Mouse (Mus musculus): ENCODE results near the gene Olfr270. TPM values are rescaled to one million over a fixed set of nuclear protein-coding genes. Genes with fewer than 3 reads are reported as not detected.

Olfr270 gene
- polyA plus RNA-seq (2017; shearing (Covaris generic)) = not detected

DNA sequence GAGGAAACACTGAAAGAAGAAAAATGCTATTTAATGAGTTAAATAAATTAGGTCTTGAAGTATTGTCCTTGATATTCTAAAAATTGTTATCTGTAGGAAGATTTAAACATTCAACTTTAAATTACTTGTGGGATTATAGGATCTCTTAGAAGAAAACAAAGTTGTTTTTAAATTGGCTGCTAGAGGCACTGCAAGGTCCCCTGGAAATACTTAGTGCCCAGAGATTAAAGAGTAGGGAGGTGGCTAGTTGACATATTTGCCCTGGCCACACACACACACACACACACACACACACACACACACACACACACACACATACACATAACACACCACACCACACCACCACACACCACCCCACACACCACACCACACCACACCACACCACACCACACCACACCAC, at the start of gene Olfr270:
Gene Olfr270, plus strand, starts transcription at position 301 of the 400 bp plus-strand sequence.

DNA sequence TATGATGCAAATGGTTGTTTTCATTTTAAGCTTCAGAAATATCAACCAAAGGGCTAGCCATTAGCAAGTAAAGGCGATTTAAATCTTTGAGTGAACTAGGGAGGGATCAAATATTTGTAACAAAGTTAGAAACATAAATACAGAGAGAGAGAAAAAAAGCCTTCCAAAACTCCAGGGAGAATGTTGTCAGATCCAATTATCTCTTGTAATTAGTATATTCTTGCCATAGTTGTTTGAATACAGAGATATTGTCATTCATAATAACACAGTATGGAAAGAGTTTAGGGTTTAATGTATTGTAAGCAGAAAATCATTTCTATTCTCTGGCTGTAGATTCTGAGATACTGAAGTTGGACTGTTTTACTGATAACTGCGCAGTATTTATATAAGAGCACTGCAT, 45.3 kb upstream of the Olfr270 start, which contains the start of gene Olfr272:
Gene Olfr272, minus strand, starts transcription at position 101 of the 400 bp plus-strand sequence.

DNA sequence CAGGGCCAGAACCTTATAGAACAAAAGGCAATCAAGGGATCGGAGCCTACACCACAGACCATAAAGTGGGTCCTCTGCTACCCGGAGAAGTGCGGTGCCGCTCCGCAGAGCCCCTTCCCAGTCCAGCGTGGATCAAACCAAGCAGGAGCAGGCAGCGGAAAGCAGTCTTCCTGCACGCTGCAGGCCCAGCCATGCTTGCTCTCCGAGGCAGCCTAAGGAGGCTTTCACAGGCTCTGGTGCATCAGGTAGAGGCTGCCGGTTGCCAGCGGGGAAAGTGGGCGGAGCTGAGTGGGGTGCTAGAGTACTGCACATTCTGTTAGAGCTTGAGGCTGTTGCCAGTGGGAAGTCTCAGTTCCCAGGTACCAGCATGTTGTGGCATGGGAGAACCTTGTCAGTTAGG, 24.9 kb downstream of the Olfr270 start, which contains the start of gene Nipsnap3a:
Gene Nipsnap3a, plus strand, starts transcription at position 25 of the 400 bp plus-strand sequence.

DNA sequence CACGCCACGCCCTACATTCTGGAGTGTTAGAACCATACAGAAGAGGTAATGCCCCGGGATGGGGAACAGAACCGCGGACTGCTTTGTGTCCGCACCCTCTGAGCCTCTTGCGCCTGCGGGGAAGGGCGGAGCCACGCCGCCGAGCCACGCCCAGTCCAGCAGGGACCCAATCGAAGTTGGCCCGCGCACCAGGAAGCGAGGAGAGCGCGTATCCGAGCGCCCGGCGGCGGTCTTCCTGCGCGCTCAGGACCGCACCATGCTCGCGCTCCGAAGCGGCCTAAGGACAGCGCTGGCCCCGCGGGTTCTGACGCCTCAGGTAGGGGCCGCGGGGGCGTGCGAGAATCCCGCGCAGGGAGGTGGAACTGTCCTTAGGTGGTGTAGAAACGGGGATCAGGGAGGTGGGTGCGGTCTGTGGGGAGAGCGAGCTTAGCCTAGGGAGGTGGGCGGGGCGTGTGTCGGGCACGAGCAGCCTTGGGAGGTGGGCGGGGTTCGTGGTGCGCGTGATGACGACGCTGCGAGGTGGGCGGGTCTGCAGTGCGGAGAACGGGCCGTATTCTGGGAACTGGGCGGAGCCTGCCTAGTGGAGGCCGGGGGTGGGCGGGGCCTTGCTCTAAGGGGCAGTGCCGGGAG, 47.5 kb downstream of the Olfr270 start, which contains the start of gene Nipsnap3b:
Gene Nipsnap3b, plus strand, starts transcription at position 149 of the 630 bp plus-strand sequence.

Other genes starting within 250 kb of the Olfr270 start
- not detected for gene Olfr275, start 149.9 kb upstream of the Olfr270 start, polyA plus RNA-seq (2017; shearing (Covaris generic))
- not detected for gene Olfr273, start 105.3 kb upstream of the Olfr270 start, polyA plus RNA-seq (2017; shearing (Covaris generic))
- gene Olfr272, start 45.4 kb upstream of the Olfr270 start, polyA plus RNA-seq (2017; shearing (Covaris generic)) = not detected
- gene Nipsnap3a, start 24.7 kb downstream of the Olfr270 start, polyA plus RNA-seq (2017; shearing (Covaris generic)) = not detected
- 81.2 TPM for gene Nipsnap3b, start 47.3 kb downstream of the Olfr270 start, polyA plus RNA-seq (2017; shearing (Covaris generic))
- 7.0 TPM for gene Abca1, start 195.3 kb downstream of the Olfr270 start, polyA plus RNA-seq (2017; shearing (Covaris generic))

Measured in inflammation-experienced regulatory T-cells, adult 16 weeks (primary cell).